Mouse (Mus musculus): ENCODE data around the gene Me1. TPM values are rescaled to one million over a fixed set of nuclear protein-coding genes. Genes with fewer than 3 reads are reported as not detected.

Gene Me1
- 1,000 to 10,000 TPM; 1,216 to 1,611 TPM for total RNA-seq (2021)
- 307 and 379 TPM in 2 replicates for polyA plus RNA-seq (2012; rRNA removed)
- long read RNA-seq, transcript Me1-201 (14 exons, 3,288 nt), result major isoform, 904 of 1,027 reads
- long read RNA-seq, partial matches to known transcripts, result 64 of 1,027 reads
- long read RNA-seq, other reads (novel, unspliced or antisense), result 59 of 1,027 reads

DNA sequence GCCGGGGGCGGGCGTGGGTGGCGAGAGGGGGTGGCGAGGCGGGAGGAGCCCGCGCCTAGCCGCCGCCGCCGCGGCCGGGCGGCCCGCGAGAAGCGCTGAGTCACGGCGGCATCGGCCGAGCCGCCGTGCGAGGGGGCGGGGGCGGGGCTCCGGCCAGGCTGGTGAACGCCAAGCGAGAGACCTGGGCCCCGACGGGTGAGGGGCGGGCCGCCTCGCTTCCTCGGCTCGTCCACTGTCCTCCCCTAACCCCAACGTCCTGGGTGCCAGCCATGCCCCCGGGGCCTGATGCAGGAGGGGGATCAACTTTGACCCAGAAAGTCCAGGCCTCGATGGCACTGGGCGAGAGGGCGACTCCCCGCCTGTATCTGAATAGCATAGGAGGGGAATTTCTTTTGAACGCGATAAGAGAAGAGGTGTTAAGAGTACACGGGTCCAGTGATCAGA lies at the start of gene Me1:
Gene Me1 (minus strand): TSS at position 136 of the 444 bp plus-strand sequence.
- peak; percentile 89 for DNase-seq

DNA sequence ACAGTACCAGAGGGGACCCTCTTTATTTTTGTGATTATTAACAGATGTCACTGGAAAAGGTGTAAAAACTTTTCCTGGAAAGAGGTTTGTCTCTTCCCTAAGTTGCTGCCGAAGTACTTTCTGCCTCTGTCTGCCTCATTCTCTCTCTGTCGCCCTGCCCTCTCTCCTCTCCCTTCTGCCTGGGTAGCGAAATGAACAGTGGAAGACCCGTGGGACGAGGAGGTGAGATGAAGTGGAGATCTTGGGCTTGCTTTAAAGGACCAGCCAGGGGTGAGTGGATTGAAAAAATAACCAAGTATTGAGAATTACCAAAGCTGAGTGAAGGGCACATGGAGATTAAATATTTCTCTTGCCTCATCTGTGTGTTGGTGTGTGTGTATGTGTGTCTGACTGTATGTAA lies 48.3 kb upstream of the Me1 start:
- DNase-seq, result peak; percentile 38

DNA sequence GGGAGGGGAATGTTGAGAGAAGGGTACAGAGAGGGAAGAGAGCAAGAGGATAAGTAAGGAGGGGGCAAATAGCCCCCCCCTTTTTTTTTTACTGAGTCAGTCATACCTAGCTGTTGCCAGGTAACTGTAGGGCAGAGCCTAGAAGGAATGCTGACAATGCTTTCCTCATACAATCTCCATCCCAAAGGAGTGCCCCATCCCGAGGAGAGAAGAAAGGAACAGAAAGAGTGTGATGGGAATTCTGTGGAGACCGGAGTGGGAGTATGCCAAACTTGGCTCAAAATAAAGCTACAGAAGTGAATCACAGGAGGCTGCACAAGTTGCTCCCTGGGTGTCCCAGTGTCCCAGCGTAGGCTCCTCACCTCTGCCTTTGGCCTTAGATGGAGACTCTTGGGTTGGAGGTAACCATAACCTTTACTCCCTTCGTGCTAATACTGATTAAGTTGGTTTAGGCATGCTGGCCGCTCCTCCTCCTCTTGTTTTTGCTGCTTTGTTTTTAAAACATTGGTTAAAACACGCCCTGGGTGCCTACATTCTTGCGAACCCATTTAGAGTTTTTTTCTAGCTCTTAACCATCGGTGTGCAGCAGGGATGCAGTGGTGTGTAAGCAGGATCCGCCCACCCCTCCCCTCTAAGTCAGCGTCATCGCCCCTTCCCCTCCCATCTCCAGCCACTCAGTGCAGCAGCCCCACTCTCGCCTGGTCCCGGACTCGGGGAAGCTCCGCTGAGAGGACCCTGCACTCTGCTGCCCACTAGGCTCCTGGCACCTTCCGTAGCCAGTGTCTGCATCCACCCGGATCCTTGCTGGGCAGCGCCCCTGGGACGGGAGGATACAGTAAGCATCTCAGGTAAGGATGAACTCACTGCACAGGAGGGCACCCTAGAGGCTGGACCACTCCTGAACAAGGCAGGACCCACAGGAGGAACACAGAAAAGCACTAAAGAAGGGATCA lies 47.5 kb upstream of the Me1 start, which contains the start of gene Prss35:
Gene Prss35 (plus strand): TSS at position 691 of the 953 bp plus-strand sequence.
- DNase-seq, result peak; percentile 82

DNA sequence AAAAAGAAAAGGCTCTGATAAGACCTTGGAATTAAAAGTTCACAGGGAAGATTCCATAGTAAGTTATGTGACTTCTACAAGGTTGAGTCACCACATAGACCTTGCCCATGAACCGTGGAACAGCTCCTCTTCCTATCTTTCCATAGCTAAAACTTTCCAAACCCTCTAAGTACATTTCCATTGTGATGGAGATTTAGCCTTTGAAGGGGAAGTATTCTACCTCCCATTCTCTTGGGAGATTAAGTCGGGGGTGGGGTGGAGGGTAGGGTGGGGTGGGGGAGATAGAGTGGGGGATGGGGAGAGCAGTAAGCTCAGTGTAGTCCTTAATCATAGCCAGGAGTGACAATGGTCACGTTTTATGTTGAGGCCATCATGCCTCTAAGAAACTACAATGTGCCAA lies 44.2 kb upstream of the Me1 start:
- DNase-seq, result no peak

DNA sequence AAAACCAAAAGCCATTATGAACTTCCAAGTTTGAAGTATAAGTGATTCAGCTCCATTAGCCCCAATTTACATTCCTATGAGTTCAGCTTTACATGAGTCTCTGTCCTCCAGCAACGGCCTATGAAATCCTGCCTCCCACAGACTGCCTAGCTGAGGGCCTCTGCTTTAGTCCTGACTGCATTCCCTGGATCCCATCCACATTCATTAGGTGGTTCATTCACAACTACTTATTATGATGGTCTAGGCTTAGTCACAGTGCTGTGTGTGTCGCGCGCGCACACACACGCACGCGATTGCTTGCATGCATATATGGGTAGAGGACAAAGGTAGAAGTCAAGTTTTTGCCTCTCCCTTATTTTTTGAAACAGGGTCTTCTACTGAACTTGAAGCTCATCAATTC lies 43.0 kb upstream of the Me1 start:
- no peak for DNase-seq

DNA sequence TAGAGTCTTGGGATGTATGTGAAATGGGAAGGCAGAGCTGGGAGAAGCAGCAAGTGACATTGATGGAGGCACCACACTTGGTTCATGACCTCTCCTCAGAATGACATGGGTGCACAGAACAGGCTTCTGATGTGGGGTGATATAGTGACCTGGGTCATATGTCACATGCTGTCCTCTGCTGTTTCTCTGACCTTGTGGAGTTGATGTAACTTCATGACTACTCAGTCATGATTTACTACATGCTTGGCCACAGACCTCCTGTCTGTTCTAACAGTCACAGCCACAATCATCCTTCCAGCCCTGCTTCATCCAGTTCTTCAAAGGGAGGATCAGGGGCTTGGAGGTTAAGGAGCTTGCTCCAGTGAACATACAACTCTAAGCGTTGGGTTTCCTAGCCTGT lies 42.3 kb upstream of the Me1 start:
- peak; percentile 58 for DNase-seq

DNA sequence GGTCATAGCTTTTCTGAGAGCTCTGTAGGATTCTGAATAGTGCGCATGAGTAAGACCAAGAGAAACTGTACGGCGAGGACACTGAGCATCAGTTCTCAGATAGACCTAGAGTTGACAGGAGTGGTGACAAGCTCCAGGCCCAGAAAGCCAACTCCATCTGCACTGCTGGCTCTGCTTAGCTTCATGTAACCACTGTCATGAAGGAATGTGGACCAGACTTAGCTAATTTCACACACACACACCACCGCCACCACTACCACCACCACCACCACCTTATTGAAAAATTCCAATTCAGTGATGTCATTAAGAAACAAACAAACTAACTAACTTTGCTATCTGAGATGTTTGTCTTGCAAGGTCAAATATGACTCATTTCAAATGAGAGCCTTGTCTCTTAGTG lies 41.2 kb upstream of the Me1 start:
- no peak for DNase-seq

DNA sequence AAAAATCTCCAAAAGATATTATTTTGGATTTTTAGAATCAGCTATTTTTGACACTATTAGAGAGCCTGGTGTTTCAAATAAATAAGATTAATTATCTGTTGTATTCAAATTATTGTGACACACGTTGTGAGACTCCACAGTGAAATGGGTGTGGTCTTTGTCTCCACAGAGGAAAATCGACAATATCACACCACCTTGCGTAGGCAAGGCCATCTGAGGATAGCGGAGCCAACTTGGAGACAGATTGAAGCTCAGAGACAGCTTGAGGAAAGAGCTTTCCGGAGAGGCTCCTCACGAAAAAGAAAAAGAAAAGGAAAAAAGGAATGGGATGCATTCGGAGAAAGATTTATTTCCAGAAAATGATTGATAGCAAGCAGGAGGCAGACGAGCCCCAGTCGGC lies 39.0 kb upstream of the Me1 start:
- no peak for DNase-seq

DNA sequence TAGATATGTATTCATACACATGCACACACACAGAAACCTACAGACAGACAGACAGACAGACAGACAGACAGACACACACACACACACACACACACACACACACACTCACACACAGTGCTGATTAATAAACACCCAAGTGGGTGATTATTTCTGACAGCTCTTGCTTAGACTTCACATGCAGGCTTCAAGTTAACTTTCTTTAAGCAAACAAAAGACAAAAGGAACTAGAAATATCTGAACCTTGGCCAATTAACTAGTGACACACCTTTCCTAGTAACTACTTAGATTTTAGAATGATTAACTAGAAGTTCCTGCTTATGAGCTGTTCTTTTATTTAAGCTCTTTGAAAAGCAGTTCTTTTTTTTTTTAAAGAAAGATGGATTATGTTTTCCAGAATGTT lies 38.6 kb upstream of the Me1 start:
- DNase-seq, result no peak

DNA sequence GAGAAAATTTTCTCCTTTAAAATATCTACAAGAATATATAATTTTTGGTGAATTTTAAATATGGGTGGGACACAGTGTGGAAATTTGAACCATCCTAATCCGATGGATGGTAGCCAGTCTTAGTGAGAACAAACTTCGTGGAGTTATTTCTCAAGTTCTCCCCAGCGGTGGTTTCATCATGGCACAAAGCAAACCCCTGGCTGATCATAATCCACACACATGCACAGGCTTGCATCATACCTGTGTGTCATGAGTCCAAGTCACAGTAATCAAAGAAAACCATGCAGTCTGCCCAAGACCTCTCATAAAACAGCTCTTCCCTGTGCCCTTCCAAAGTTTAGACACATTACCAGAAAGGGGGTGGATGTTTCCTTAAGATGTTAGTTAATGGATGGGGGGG lies 34.1 kb upstream of the Me1 start:
- DNase-seq, result no peak

DNA sequence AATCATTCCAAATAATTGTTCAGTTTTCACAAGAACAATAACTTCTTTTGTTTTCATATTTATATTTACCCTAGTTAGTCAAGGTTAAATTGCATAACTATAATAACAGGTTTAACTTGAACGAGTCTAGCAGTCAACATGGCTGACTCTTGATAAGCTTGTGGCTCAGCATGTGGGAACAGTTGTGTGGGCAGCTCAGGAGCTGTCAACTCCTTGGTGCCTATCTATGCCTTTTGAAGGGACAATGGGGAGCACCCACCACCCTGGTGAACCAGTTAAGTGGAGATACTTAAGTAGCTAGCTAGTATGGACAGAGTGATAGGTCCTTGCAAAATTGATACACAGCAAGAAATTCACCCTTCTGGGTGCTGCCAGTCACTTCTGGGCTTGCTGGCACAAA lies 33.3 kb upstream of the Me1 start:
- no peak for DNase-seq

DNA sequence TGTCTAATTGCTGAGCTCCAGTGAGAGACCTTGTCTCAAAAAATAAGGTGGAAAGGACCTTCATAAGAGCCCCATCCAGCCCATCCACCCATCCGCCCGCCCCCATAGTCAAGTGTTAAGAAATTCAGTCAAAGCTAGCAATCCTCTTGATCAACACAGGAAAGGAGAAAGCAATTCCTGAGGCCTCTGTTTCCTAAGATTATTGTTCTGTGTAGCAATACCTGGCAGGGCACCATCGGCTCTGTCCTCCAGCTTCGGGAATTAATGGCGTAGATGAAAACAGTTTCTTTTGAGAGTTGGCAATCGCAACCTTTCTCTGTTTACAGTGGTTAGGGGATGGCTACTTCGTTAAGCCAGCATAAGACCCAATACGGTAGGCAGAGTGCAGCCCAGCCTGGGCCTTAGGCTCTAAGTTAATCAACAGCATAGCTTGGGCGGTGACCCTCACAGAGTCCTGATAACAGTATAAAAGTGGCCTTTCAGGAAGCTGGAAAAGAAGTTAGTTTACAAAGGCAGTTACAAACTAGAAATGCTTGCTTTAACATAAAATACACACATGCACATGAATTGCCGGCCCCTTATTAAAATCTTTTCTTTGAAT lies 32.6 kb upstream of the Me1 start:
- peak; percentile 70 for DNase-seq

DNA sequence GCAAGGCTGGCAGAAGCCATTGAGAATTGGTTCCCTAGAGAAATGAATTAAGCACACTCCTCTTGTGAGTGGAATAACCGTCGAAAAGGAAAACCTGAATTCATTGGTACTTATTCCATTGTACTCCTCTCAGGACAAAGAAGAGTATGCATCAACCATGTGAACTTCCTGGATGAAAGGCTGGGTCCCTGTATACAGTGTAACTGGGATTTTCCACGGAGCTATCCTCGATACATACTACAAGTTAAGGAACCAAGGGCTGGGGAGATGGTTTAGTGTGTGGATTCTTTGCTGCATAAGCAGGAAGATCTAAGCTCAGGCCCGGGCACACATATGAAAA lies 30.6 kb upstream of the Me1 start:
- no peak for DNase-seq

DNA sequence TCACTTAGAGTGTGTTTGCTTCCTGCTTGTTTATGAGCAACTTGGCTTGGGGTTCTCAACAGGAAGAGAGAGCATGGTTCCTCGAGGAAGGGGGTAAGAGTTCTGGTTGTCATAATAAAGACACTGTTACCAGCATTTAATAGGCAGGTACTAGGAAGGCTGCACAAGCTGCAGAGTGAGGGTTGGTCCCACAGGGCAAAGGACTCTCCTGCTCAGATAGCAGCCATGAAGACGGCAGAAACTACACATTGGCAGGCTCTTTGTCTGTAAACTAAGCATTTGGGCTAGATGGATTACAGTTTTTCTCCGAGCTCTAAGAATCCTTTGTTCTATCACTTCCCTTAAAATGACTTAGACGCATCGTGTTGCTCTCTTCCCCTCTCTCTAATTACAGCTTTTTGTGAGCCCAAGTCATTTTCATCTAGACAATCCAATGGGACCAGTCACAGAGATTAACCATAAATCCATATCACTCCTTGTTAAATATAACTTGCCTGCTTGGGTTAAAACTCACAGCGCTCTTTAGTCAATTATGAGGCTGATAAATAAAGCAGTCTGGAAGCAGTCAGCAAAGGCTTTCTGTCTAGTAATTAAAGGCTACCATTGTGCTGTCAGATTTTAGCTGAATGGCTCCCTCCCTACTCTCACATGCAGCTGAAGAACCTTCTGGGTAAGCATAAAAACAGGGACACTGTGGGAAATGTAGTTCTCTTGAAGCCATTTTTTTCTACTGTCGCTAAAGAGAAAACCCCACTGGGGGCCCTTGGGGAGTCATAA lies 30.0 kb upstream of the Me1 start:
- DNase-seq, result no peak

DNA sequence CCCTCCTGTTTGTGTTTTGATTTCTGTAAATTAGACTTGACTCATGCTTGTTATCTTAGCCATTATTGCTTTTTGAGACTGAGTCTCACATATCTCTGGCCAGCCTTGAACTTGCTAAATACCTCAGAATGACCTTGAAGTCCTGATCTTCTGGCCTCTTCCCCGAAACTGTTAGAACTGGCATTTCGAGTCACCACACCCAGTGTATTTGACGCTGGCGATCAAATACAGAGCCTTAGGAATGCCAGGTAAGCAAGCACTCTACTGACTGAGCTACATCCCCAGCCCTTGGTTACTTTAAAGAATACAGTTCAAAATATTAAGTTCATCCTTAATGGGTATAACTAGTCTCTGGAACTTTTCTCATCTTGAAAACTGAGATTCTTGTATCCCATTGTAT lies 29.3 kb upstream of the Me1 start:
- no peak for DNase-seq

DNA sequence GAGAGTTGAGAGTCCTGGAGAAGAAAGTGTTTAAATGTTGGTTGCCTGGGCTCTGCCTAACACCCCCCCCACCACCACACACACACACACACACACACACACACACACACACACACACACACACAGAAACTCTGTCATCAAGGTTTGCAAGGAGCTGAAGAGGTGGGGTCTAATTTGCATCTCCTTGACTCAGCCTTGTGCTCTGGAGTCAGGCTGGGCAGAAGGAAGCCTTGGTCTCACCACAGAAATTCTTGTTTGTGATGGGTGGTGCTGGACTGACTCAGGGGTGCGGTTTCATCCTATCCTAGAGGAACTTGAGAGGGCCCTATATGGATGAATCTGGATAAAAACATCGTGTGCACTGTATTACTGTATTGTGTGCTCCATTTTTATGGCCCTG lies 25.0 kb upstream of the Me1 start:
- DNase-seq, result no peak

DNA sequence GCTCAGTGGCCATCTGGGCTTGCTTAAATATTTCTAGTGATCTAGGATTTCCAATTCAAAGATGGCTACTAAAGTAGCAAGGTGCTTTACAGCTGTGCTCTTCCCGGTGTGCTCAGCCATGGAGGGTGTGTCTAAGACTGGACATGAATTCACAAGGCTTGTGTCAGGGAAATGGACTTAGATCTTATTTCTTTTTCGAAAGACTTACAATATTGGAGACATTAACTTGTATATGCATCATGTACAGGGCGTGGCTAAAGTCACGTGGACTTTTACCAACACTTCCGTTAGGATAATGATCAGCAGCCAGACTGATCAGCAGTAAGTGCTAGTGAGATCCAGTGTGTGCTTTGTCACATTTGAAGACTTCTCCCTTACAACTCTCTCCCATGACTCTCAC lies 24.5 kb upstream of the Me1 start:
- DNase-seq, result no peak

DNA sequence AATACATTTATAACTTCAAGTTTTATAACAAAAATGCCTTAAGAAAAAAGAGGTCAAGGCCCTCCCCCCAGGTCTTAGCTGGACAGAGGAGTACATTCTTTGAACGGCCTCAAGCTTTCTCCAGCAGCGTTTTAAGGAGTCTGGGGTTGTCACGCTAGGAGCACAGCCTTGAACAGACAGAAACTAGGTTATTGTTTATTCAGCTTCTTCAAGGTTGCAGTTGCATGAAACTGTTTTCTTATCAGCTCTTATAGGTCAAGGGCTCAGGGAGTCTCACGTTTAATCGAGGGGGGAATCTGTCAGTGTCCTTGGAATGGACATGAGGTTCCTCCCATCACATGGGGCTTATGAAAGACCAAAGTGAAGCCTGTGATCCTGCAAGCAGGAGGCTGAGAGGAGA lies 21.4 kb upstream of the Me1 start:
- DNase-seq, result peak; percentile 84

DNA sequence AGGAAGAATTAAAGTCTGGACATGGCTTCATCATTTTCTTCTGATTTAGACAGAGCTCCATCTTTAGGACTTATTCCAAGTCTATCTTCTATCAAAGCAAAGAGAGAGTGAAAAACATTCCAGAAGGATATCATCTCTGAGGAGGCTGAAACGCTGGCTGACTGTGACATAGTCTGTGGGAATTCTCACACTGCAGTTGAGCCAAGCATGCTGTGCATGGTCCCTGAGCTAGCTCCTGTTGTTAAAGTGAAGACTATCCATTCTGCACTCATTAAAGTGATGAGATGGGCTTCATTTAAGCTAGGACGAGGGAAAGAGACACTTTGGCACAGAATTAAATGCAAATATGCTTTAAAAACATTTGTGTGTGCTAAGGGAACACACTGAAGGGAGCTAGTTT lies 20.8 kb upstream of the Me1 start:
- DNase-seq, result no peak

DNA sequence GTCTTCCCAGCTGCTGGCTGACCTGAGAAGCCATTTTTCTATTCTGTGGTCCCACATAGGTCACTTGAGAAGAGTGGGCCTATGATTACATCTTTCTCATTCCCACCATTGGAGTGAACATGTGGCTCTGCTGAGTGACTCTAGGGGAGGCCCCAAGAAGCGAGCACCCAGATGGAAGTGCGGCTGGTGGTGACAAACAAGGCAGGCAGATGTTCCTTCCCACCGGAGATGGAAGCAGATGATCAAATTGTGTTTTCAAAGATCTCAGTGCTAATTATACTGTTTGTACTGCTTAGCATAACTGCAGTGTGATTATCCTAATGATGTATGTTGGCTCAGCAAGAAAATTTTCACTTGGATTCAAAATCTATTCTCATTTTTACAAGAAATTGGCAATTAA lies 18.3 kb upstream of the Me1 start:
- DNase-seq, result no peak

DNA sequence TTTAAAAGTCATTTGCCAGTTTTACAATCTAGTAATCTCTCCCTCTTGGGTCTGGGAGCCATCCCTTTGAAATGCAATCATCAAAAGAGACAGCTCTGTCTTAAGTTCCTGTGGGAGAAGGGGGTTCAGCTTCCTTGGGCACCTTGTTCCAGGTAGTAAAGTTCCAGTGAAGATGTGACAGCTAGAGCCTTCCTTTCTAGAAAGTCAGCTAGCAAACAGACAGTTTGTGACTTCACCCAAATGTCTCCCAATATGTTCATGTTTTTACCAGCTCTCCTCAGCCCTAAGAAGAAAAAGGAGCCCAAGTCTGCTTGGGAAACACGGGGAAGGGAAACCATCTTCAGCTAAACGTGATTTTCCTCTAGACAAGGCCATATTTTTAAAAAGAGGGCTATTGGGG lies 16.9 kb upstream of the Me1 start:
- DNase-seq, result no peak

DNA sequence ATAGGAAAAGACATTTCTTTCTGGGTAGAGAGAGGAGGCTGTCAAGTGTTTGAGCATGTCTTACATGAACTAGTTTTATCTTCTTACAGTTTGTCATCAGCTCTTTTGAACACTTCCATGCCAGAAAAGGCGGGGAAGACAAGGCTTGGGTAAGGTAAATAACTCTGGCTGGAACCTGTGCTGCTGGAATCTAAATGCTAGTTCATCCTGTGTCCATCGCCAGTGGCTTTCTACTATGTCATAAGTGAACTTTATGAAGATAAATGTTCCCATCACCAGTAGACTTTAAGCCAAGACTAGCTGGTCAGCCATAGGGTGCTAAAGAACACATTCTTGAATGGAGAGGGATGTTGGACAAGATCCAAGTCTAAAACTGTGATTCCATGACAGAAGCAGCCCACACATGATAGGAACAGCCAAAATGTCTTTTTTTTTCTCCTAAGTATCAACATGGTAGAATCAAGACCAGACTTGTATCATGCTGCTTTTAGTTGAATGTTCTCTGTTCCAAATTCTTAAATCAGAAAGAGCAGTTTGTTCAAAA lies 14.4 kb upstream of the Me1 start:
- no peak for DNase-seq
